Mouse (Mus musculus): ENCODE measurements around the gene Fam126a.

DNA sequence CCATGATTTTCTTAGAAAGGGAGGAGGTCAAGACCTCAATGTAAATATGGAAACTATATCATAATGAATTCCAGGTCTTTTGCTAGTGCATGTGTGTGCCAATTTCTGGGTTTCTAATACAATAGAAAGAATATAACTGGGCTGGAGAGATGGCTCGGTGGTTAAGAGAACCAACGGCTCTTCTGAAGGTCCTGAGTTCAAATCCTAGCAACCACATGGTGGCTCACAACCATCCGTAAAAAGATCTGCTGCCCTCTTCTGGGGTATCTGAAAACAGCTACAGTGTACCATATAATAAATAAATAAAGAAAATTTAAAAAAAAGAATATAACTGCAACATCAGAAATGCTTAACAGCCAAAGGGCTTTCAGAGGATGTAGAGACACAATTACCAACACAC, 23.9 kb upstream of the Fam126a start:
- TF ChIP-seq GATA1 (IDR thresholded peaks at IDR 0.05; ENCODE audit: borderline replicate concordance, low read length) (no peak), FLI1 (IDR thresholded peaks at IDR 0.05; ENCODE audit: low read length) (no peak)

Data from megakaryocyte, embryonic 14.5 days (primary cell).